8 mouse cellular contexts compared by ENCODE assay signal in genomic region chr7:17027588-17028343, GRCm38 (mm10). TPM values are rescaled to one million over a fixed set of nuclear protein-coding genes. Genes with fewer than 3 reads are reported as not detected.
DNase-seq lines count a peak whose midpoint lies in the region; ATAC-seq lines count a peak whose summit lies in the region.

Gene Ppp5c, minus strand, starts transcription at chr7:17027924.

- H3K9me3 ChIP-seq in hindbrain, embryonic 11.5 days (ENCODE audit: control insufficient read depth, low read length): no peaks in the 10 kb centered on the region

- no peaks in the 10 kb centered on the region for H3K36me3 ChIP-seq in hindbrain, embryonic 11.5 days (ENCODE audit: control insufficient read depth, insufficient read depth, low read length)

- H3K4me1 ChIP-seq in hindbrain, embryonic 11.5 days (replicated peaks; ENCODE audit: control insufficient read depth, insufficient read depth, low read length): peaks cover 3% of the 10 kb centered on the region

- peak within 1 kb of the TSS; percentile 82 for H3K4me3 ChIP-seq in hindbrain, embryonic 11.5 days (ENCODE audit: low read depth, low read length)

- peak; percentile 89 for DNase-seq in MN1 (ENCODE audit: low spot score)
- peak; percentile 89 for DNase-seq in cerebellum, adult 9-10 months
- peak; percentile 76 to 86 for DNase-seq in frontal cortex, adult 2 months (ENCODE audit: extremely low spot score in 1 of 2, low spot score in 1 of 2)
- peak; percentile 91 for DNase-seq in hindbrain, embryonic 11.5 days (ENCODE audit: low spot score)
- peak; percentile 90 to 93 for DNase-seq in layer of hippocampus, postnatal 10 days (ENCODE audit: low spot score in 2 of 2)
- peak; percentile 95 for DNase-seq in lung, postnatal 10 days
- peak; percentile 92 for DNase-seq in ovary, postnatal 36 days (ENCODE audit: low spot score)
- peak; percentile 81 for DNase-seq in thymus, postnatal 25 days

- ATAC-seq in hindbrain, embryonic 11.5 days (ENCODE audit: low FRiP score): peak; percentile 92

- under 1% methylated on average over 51 of the region's 58 CpGs for WGBS in hindbrain, embryonic 11.5 days

- H3K27me3 ChIP-seq in hindbrain, embryonic 11.5 days (ENCODE audit: control insufficient read depth, insufficient read depth, low read length): no peaks in the 10 kb centered on the region

- H3K27ac ChIP-seq in hindbrain, embryonic 11.5 days (ENCODE audit: low read depth, low read length): peak within 1 kb of the TSS; percentile 67; the same call in 1 of the 2 replicates

- peak within 1 kb of the TSS; percentile 80 for H3K9ac ChIP-seq in hindbrain, embryonic 11.5 days (ENCODE audit: low read depth, low read length)

- H3K4me2 ChIP-seq in hindbrain, embryonic 11.5 days (replicated peaks; ENCODE audit: low read depth, low read length): peak within 1 kb of the TSS; percentile 69

RNA-seq across cellular contexts. Expression of gene Ppp5c, which starts in this region (rescaled TPM):
- 236 and 239 TPM in 2 replicates for polyA plus RNA-seq in frontal cortex, adult 2 months (2012; rRNA removed)
- polyA plus RNA-seq in hindbrain, embryonic 11.5 days (2014; fragmentation: Nextera tagmentation; extraction: Ambion mirVana): 96.9 and 97.3 TPM in 2 replicates
- total RNA-seq in layer of hippocampus, postnatal 10 days (2021): 100 to 1,000 TPM; 142 to 148 TPM

Comparison
In these comparisons a context has a peak if more than half of its experiments do, and no peak if none do; other contexts are left out.
1. Peak in every context shown above with its lines: DNase-seq, ATAC-seq, H3K4me3 ChIP-seq and H3K27ac ChIP-seq.